Mouse (Mus musculus) CH12.LX (cell line): ENCODE data around the gene Arl8b.

ENCODE experiments used
- CHD1 ChIP-seq: IDR thresholded peaks from 2 replicates; pipeline ENCODE4 v1.6.1; 2012; ENCODE audit warnings: low read depth, low read length, improper control_type of control experiment, inconsistent platforms
- CTCF ChIP-seq, 2 experiments: IDR thresholded peaks in 1 of 2; conservative IDR thresholded peaks in 1 of 2; 2 replicates each; pipeline ENCODE4 v1.5.1; 2011 to 2012; ENCODE audit warnings: low read depth in 2 of 2, low read length in 2 of 2, improper control_type of control experiment in 1 of 2, inconsistent platforms in 1 of 2, mild to moderate bottlenecking in 1 of 2, moderate library complexity in 1 of 2
- EP300 ChIP-seq: IDR thresholded peaks from 2 replicates; pipeline ENCODE4 v1.6.1; 2011; ENCODE audit warnings: low read length, improper control_type of control experiment
- ETS1 ChIP-seq: conservative IDR thresholded peaks from 2 replicates; pipeline ENCODE4 v1.6.1; 2012; ENCODE audit warnings: low read depth, mild to moderate bottlenecking, inconsistent platforms, low read length, improper control_type of control experiment, moderate library complexity
- MAX ChIP-seq: IDR thresholded peaks from 2 replicates; pipeline ENCODE4 v1.6.1; 2011; ENCODE audit warnings: low read length, improper control_type of control experiment
- MAZ ChIP-seq: IDR thresholded peaks from 2 replicates; pipeline ENCODE4 v1.6.1; 2012; ENCODE audit warnings: low read depth, mild to moderate bottlenecking, inconsistent platforms, low read length, improper control_type of control experiment, moderate library complexity
- POLR2A ChIP-seq: IDR thresholded peaks from 2 replicates; pipeline ENCODE4 v1.6.1; 2011; ENCODE audit warnings: low read depth, mild to moderate bottlenecking, improper control_type of control experiment, low read length
- USF1 ChIP-seq: IDR thresholded peaks from 2 replicates; pipeline ENCODE4 v1.6.1; 2014; ENCODE audit warnings: low read depth, mild to moderate bottlenecking, inconsistent platforms, low read length, improper control_type of control experiment
- ZNF384 ChIP-seq: IDR thresholded peaks from 2 replicates; pipeline ENCODE4 v1.6.1; 2012; ENCODE audit warnings: low read depth, low read length, improper control_type of control experiment, inconsistent platforms

GRCm38 (mm10) chr6:108829386-108830370 is 46.8 kb downstream of the Arl8b start:
- TF ChIP-seq CTCF (conservative IDR thresholded peaks at IDR 0.05 in 1 of 2, IDR thresholded peaks at IDR 0.05 in 1 of 2; ENCODE audit: low read depth in 2 of 2, low read length in 2 of 2) (no peak), MAX (no peak), CHD1 (no peak; the same call in 1 of the 2 replicates), EP300 (no peak), POLR2A (no peak), USF1 (no peak), ZNF384 (no peak), ETS1 (no peak), MAZ (no peak)
